Mouse (Mus musculus) right cerebral cortex, adult 2 months (tissue): ENCODE results near the gene Ppp1r9b.
A peak's percentile ranks its signal among the peaks of the same experiment; 100 is the strongest.
"Not testable (repeated sequence)": the region's sequence is repeated elsewhere in the genome, so short reads cannot be mapped to it uniquely, and the experiment has no call there.

Experiments
- DNase-seq, 2 experiments: peaks; one replicate each; pipeline ENCODE4 v3.0.0; 2021 to 2022; ENCODE audit warnings: low spot score in 2 of 2

The Ppp1r9b gene

GRCm38 (mm10) chr11:94990749-94991577, at the start of gene Ppp1r9b:
Gene Ppp1r9b (plus strand): TSS chr11:94991035.
- DNase-seq, result peak; percentile 91 to 93

DNA sequence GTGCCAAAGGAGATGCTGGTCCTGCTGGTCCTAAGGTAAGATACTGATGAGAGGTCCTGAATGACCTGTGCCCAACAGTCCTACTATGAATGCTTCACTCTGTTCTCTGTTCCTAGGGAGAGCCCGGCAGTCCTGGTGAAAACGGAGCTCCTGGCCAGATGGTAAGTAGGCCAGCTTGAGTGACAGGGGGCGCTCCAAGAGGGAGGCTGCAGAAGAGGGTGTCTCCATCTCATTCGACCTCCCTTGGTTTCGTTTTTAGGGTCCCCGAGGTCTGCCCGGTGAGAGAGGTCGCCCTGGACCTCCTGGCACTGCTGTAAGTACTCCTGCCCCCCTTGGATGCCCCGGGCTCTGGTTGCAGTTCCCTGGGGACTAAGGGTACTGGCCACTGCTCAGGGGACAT, 49.7 kb upstream of the Ppp1r9b start:
- no peak for DNase-seq

DNA sequence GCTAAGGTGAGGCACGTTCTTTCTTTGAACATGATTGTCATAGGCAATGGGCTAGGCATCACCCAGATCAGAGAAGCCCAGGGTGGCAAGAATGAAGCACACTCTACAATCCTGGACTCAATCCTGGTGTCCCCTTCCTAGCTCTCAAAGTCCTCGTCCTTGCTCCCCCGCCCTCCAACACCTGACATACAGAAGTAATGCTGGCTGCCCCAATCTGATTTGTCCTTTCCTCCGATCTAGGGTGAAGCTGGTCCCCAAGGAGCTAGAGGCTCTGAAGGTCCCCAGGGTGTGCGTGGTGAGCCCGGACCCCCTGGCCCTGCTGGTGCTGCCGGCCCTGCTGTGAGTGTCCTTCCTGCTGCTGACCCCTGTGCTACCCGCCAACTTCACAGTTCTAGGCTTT, 49.1 kb upstream of the Ppp1r9b start:
- no peak for DNase-seq

GRCm38 (mm10) chr11:94942282-94943023, 48.4 kb upstream of the Ppp1r9b start:
- DNase-seq, result peak; percentile 40 to 49

DNA sequence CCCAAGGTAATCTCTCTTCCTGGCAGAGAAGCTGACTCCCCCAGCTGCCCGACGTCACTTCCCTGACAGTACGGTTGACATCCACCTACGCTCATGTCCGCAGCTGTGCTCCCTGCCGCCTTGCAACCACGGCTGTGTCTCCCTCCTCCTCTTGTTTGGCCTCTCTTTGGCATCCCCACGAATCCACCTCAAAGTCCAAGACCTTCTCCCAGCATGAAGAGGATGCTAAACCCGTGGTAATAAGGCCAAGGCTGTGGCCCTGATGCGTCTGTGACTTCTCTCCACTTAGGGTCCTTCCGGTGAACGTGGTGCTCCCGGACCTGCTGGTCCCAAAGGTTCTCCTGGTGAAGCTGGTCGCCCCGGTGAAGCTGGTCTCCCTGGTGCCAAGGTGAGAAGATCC, 47.8 kb upstream of the Ppp1r9b start:
- no peak for DNase-seq

GRCm38 (mm10) chr11:94944295-94944694, 46.5 kb upstream of the Ppp1r9b start:
- DNase-seq, result no peak

GRCm38 (mm10) chr11:94945236-94945635, 45.6 kb upstream of the Ppp1r9b start:
- no peak for DNase-seq

DNA sequence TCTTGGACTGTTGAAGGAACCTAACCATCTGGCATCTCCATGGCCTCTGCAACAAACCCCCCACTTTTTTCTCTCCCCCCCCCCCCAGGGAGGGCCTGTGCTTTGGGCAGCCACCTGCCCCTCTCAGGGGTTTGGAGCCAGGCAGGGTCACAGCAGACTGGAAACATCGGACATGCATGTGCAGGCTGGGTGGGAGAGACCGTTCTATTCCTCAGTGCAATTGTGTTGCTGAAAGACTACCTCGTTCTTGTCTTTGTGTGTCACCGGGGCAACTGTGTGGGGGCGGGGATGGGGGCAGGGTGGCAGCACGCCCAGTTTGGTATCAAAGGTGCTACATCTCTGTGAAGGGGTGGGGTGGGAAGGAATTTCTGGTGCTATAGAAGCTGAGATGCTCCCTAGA, 38.7 kb upstream of the Ppp1r9b start:
- no peak for DNase-seq

- DNase-seq, result no peak
Observed at GRCm38 (mm10) chr11:94955103-94955502, 35.7 kb upstream of the Ppp1r9b start.

GRCm38 (mm10) chr11:94957693-94958064, 33.2 kb upstream of the Ppp1r9b start:
- DNase-seq, result no peak

DNA sequence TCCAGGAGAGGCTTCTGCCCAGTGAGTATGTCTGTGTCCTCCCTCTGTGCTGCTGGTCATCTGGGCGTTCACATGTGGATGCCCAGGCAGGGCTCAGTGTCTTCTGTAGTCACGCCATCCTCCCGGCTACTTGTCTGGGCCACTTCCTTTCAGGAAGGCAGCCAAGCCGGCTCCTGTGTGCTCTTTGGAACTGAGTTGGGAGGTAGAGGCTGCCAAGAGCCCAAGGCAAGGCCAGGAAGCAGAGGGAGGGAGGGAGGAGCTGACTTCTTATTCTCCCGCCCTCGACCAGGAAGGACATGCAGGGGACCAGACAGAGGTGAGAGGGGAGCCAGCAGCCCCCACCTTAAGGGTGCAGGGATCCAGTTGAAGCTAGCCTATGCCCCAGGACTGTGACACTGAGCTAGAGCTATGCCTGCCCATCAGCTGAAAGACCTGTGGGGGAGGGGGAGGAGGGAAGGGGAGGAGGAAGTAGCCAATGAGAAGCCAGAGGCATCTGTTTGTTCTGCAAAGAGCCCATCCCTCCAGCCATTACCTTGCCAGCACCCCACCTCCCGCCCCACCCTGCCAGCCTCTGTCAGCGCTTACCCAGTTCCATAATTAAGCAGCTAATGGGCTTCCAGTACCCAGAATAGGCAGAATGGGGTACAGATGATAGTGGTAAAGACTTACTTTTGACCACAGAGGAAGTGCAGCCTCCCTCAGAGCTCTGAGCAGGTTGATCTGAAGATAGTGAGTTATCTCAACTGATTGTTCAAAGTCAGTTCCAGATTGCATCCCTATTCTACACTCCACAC, 32.6 kb upstream of the Ppp1r9b start:
- no peak for DNase-seq

- no peak for DNase-seq
Observed at GRCm38 (mm10) chr11:94962534-94963101, 28.2 kb upstream of the Ppp1r9b start.

GRCm38 (mm10) chr11:94967419-94967818, 23.4 kb upstream of the Ppp1r9b start, which contains the start of gene Hils1:
Gene Hils1 (plus strand): TSS chr11:94967593.
- no peak for DNase-seq

- DNase-seq, result no peak
Observed at GRCm38 (mm10) chr11:94968187-94968586, 22.6 kb upstream of the Ppp1r9b start.

GRCm38 (mm10) chr11:94969709-94970108, 21.1 kb upstream of the Ppp1r9b start:
- not testable (repeated sequence) for DNase-seq

DNA sequence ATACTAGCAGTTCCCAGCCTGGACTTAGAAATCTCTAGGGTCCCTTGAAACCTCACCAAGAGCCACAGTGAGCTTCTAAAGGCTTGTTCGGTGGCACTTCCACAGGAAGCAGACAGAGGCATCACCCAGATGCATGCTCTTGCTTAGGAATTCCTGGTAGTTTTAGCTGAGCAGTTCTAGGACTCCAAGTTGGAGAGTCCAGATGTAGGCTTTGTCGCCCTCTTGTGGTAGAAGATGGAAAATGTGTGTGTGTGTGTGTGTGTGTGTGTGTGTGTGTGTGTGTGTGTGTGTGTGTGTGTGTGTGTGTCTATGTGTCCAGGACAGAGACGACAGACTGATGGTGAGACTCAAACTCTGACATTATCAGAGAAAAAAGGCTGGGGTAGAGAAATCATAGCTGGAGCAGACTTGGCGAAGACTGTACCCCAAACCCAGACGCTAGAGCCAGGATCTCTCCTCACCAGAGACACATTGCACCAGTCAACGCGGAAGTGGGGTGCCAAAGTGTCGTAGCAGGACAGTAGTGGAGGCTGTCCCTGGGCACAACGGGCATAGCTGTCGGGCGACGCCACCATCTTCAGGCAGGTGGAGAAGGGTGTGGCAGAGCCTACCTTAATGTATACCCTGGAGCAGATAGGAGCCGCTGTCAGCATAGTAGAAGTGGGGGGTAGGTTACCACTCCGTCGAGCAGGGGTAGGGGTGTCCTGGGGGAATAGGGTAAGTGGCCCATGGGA, 20.5 kb upstream of the Ppp1r9b start:
- DNase-seq, result peak; percentile 83 to 91

GRCm38 (mm10) chr11:94971895-94972615, 18.8 kb upstream of the Ppp1r9b start:
- no peak for DNase-seq

DNA sequence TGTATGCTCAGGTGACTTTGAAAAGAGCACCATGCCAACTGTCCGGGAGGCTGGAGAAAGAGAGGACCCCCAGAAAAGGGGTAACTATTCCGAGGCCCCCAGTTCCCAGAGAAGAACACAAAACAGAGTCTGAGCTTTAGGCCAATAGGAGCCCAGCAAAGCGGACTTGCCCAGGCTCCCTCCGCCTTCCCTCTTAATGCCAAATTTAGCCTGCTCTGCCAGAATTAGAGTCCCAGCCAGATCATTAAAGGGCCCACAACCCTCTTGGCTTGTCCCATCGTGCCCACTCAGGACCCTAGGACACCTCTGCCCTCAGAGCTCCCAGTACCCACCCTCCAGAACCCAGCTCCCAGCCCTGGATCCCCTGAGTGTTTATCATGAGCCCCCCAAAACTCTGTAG, 17.9 kb upstream of the Ppp1r9b start:
- DNase-seq, result no peak

GRCm38 (mm10) chr11:94973313-94973712, 17.5 kb upstream of the Ppp1r9b start:
- DNase-seq, result no peak

GRCm38 (mm10) chr11:94974951-94975350, 15.9 kb upstream of the Ppp1r9b start:
- DNase-seq, result no peak
